Mouse (Mus musculus): ENCODE results near the gene Nasp. TPM values are rescaled to one million over a fixed set of nuclear protein-coding genes. Genes with fewer than 3 reads are reported as not detected.

Gene Nasp
- total RNA-seq, 2 experiments from 2014 or later: 32.6 to 34.9 TPM

DNA sequence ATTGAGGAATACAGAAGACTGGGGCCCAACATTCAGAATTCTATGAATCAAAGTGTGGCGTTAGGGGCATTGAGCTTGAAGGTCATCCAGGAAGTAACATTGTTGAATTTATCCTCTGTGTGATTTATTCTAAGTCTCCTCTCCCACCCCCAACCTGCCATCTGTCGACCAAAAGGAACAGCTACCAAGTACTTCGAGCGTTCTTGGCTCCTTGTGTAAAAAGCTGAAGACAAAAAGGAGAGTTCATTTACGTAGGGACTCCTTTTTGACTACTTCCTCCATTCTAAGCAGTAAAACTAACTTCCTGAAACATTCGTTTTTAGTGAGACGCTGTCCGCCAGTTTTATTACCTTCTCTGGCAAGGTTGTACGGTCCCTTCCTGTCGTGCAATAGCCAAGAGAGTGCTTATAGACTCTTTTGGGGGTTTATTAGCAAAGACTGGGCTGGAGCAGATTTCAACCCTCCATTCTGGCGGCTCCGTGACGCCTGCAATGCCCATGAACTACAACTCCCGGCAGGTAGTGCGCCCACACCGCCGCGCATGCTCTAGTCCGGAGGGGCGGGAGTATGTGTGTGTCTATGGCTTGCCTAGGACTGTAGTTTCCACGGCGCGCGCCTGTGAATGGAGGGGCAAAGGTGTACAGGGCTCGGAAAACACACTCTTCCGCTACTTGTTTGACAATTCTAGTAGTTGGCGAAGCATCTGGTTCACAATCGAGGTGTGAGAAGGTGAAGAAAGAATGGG is 71.0 kb downstream of the Nasp start:
- intact Hi-C loops (cut with DNase I): loop anchor here (1.0 to 5.0 kb wide), 4 partner anchors 49 to 404 kb away; partner anchors contain the start of genes Ipp, Lurap1, Mast2 and Nasp
- Histone ChIP-seq H3K4me3 (peak overlapping the region; percentile 76), H3K27ac (peak overlapping the region; percentile 98)
- TF ChIP-seq CTCF (IDR thresholded peaks at IDR 0.05): no peak
- peak; percentile 91 to 93 for DNase-seq (ENCODE audit: extremely low spot score in 1 of 2, low spot score in 2 of 2)

DNA sequence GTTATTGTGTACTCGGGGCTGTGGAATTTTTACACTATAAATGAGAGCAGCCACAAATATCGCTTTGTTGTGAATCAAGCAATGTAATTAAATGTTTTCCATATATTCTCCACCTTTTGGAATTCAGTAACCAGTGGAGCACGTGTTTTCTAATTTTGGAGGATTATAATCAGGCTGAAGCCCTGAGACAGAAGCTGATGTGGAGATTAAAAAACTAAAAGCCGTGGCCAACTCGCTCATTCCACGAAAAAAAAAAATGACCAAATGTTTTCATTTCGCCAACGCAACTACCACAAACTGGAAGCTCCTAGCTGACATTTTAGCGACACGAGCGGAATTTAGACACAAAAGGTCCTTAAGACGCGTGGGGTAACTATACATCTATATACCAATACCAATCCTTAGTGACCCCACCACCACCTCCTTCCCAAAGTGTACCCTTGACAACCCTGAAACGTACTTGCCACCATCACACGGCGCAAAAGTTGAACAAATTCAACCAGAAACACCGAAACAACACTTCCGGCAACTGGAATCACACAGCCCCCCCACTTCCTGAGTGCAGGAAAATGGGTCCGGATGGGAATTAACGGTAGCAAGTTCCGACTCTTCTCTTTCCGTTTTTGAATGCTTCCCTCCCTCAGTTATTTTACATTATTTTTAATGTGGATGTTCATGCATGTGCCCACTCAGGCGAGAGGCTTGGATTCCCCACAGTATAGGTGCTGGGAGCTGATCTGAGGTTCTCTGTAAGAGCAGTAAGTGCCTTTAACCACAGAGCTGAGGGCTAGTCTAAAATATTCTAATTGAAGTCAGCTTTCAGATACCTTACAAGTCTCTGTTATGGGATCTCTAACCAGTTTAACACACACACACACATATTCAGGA is 72.1 kb downstream of the Nasp start, which contains the start of gene Tmem69:
Tmem69 (minus strand) TSS at position 524 of the 888 bp plus-strand sequence.
- peak; percentile 73 to 75 for DNase-seq (ENCODE audit: extremely low spot score in 1 of 2, low spot score in 2 of 2)
- no peak for TF ChIP-seq CTCF (IDR thresholded peaks at IDR 0.05)
- Histone ChIP-seq H3K4me3 (peak within 1 kb of the TSS; percentile 76), H3K27ac (peak within 1 kb of the TSS; percentile 98)
- intact Hi-C loops (cut with DNase I): loop anchor here (1.0 to 5.0 kb wide), 4 partner anchors 48 to 403 kb away; partner anchors contain the start of genes Ipp, Lurap1, Mast2 and Nasp

DNA sequence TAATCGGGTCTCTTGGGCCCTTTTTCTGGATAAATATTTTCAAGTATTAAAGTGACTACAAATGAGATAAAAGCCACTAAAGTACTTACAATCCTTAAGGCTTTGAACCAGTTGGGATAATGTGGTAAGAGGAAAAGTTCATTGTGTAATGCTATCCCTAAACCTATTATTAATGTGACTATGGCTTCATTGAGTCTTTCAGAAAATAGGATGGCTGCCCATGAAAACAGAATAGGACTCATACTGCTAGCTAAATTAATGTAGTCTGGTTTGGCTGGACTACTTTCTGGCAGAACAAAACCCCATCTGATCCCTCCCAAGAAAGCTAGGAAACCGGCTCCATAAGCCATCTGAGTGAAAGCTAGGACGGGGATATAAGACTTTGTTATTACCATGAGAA is 74.7 kb downstream of the Nasp start:
- intact Hi-C loops (cut with DNase I): no loop called here
- H3K27ac ChIP-seq: no peak overlapping the region
- no peak for DNase-seq (ENCODE audit: extremely low spot score in 1 of 2, low spot score in 2 of 2)
- H3K4me3 ChIP-seq: no peak overlapping the region
- no peak for TF ChIP-seq CTCF (IDR thresholded peaks at IDR 0.05)

Other genes starting within 250 kb of the Nasp start
- gene Mast2, start 163.8 kb downstream of the Nasp start, total RNA-seq (2021): 100 to 1,000 TPM; 115 to 121 TPM
- gene Ipp, start 120.4 kb downstream of the Nasp start, total RNA-seq (2021): 10 to 100 TPM; 17.8 to 20.2 TPM
- 10 to 100 TPM in 1 of 2 experiments, 1 to 10 TPM in 1; 9.9 to 10.6 TPM for gene Tmem69, start 72.0 kb downstream of the Nasp start, total RNA-seq (2021)
- gene Gpbp1l1, start 70.3 kb downstream of the Nasp start, total RNA-seq (2021): 10 to 100 TPM; 44.5 to 46.9 TPM
- 1 to 10 TPM; 5.7 to 6.0 TPM for gene Ccdc17, start 31.3 kb downstream of the Nasp start, total RNA-seq (2021)
- gene Akr1a1, start 23.7 kb upstream of the Nasp start, total RNA-seq (2021): 100 to 1,000 TPM; 376 to 408 TPM
- gene Prdx1, start 57.6 kb upstream of the Nasp start, total RNA-seq (2021): 100 to 1,000 TPM; 136 to 139 TPM
- gene Mmachc, start 80.5 kb upstream of the Nasp start, total RNA-seq (2021): 10 to 100 TPM; 15.2 to 15.4 TPM
- 1 to 10 TPM; 4.2 to 7.6 TPM for gene Ccdc163, start 80.6 kb upstream of the Nasp start, total RNA-seq (2021)
- gene Tesk2, start 93.0 kb upstream of the Nasp start, total RNA-seq (2021): 1 to 10 TPM; 3.8 to 4.6 TPM
- gene Toe1, start 179.7 kb upstream of the Nasp start, total RNA-seq (2021): 10 to 100 TPM; 13.0 to 13.4 TPM
- 1 to 10 TPM; 2.5 to 3.8 TPM for gene Mutyh, start 179.8 kb upstream of the Nasp start, total RNA-seq (2021)
- 1 to 10 TPM; 1.4 to 1.6 TPM for gene Hpdl, start 193.8 kb upstream of the Nasp start, total RNA-seq (2021)
- 10 to 100 TPM in 1 of 2 experiments, 1 to 10 TPM in 1; 9.3 to 11.0 TPM for gene Zswim5, start 249.4 kb upstream of the Nasp start, total RNA-seq (2021)